Mouse (Mus musculus) MEL (cell line): ENCODE measurements around the gene Prkar2a. TPM values are rescaled to one million over a fixed set of nuclear protein-coding genes. Genes with fewer than 3 reads are reported as not detected.

ENCODE experiments used
- DNase-seq: peaks from one replicate; pipeline ENCODE4 v3.0.0; 2011; ENCODE audit warnings: low read depth, low spot score
- H3K27ac ChIP-seq: 2 replicates; pipeline ENCODE4 v1.5.1; 2012; ENCODE audit warnings: low read depth, mild to moderate bottlenecking, control low read depth, low read length, moderate library complexity; ENCODE audit not compliant: control insufficient read depth
- H3K27me3 ChIP-seq, 2 experiments: fragments of 150-350 bp in 1 of 2; sonication (generic) in 1 of 2; 2 replicates each; pipeline ENCODE4 v1.6.1; 2012; ENCODE audit warnings: low read length in 2 of 2, mild to moderate bottlenecking in 2 of 2, improper control_type of control experiment in 1 of 2, moderate library complexity in 1 of 2; ENCODE audit not compliant: insufficient read depth in 2 of 2, control insufficient read depth in 1 of 2
- H3K36me3 ChIP-seq, 2 experiments: 2 replicates each; pipeline ENCODE4 v1.6.1; 2012 to 2014; ENCODE audit warnings: low read length in 2 of 2, improper control_type of control experiment in 1 of 2, inconsistent platforms in 1 of 2, mild to moderate bottlenecking in 1 of 2; ENCODE audit not compliant: insufficient read depth in 2 of 2, control insufficient read depth in 1 of 2
- H3K4me1 ChIP-seq, 2 experiments: fragments of 150-350 bp in 1 of 2; sonication (generic) in 1 of 2; 2 replicates each; pipeline ENCODE4 v1.6.1; 2012; ENCODE audit warnings: low read length in 2 of 2, improper control_type of control experiment in 1 of 2, mild to moderate bottlenecking in 1 of 2; ENCODE audit not compliant: insufficient read depth in 2 of 2, control insufficient read depth in 1 of 2
- H3K4me3 ChIP-seq, 2 experiments: fragments of 150-350 bp in 1 of 2; sonication (generic) in 1 of 2; 2 replicates each; pipeline ENCODE4 v1.5.1; 2012; ENCODE audit warnings: low read depth in 2 of 2, low read length in 2 of 2, mild to moderate bottlenecking in 2 of 2, moderate library complexity in 2 of 2, control low read depth in 1 of 2, improper control_type of control experiment in 1 of 2; ENCODE audit not compliant: control insufficient read depth in 1 of 2, insufficient read depth in 1 of 2
- H3K79me2 ChIP-seq: 2 replicates; pipeline ENCODE4 v1.6.1; 2012; ENCODE audit warnings: mild to moderate bottlenecking, low read length, moderate library complexity; ENCODE audit not compliant: control insufficient read depth, poor library complexity, insufficient read depth
- H3K9ac ChIP-seq: 2 replicates; pipeline ENCODE4 v1.6.1; 2012; ENCODE audit warnings: low read depth, mild to moderate bottlenecking, control low read depth, low read length, moderate library complexity; ENCODE audit not compliant: control insufficient read depth, poor library complexity, severe bottlenecking
- H3K9me3 ChIP-seq: fragments of 150-350 bp; sonication (generic); replicated peaks from 2 replicates; pipeline ENCODE4 v1.6.1; 2012; ENCODE audit warnings: mild to moderate bottlenecking, low read length, improper control_type of control experiment, moderate library complexity; ENCODE audit not compliant: insufficient read depth
- BHLHE40 ChIP-seq: IDR thresholded peaks from 2 replicates; pipeline ENCODE4 v1.6.1; 2012; ENCODE audit warnings: low read depth, mild to moderate bottlenecking, inconsistent platforms, low read length, improper control_type of control experiment, borderline replicate concordance
- E2F4 ChIP-seq: IDR thresholded peaks from 2 replicates; pipeline ENCODE4 v1.6.1; 2011; ENCODE audit warnings: low read depth, low read length, improper control_type of control experiment, borderline replicate concordance
- ELF1 ChIP-seq: IDR thresholded peaks from 2 replicates; pipeline ENCODE4 v1.6.1; 2014; ENCODE audit warnings: low read depth, mild to moderate bottlenecking, inconsistent platforms, low read length, improper control_type of control experiment, moderate library complexity
- ETS1 ChIP-seq: IDR thresholded peaks from 2 replicates; pipeline ENCODE4 v1.6.1; 2012; ENCODE audit warnings: low read depth, mild to moderate bottlenecking, inconsistent platforms, low read length, improper control_type of control experiment, moderate library complexity
- HCFC1 ChIP-seq: IDR thresholded peaks from 2 replicates; pipeline ENCODE4 v1.6.1; 2012; ENCODE audit warnings: low read depth, mild to moderate bottlenecking, inconsistent platforms, low read length, improper control_type of control experiment, moderate library complexity
- KAT2A ChIP-seq: conservative IDR thresholded peaks from 2 replicates; pipeline ENCODE4 v1.6.1; 2012; ENCODE audit warnings: low read depth, low read length, improper control_type of control experiment, inconsistent platforms
- MAFK ChIP-seq: IDR thresholded peaks from 2 replicates; pipeline ENCODE4 v1.6.1; 2011; ENCODE audit warnings: low read depth, mild to moderate bottlenecking, low read length, improper control_type of control experiment, borderline replicate concordance
- MAZ ChIP-seq: IDR thresholded peaks from 2 replicates; pipeline ENCODE4 v1.6.1; 2012; ENCODE audit warnings: low read depth, mild to moderate bottlenecking, inconsistent platforms, low read length, improper control_type of control experiment
- MYB ChIP-seq: IDR thresholded peaks from 2 replicates; pipeline ENCODE4 v1.6.1; 2011; ENCODE audit warnings: mild to moderate bottlenecking, low read depth, low read length, improper control_type of control experiment
- NELFE ChIP-seq: IDR thresholded peaks from 2 replicates; pipeline ENCODE4 v1.6.1; 2011; ENCODE audit warnings: low read depth, low read length, improper control_type of control experiment
- NRF1 ChIP-seq: IDR thresholded peaks from 2 replicates; pipeline ENCODE4 v1.6.1; 2014; ENCODE audit warnings: low read depth, mild to moderate bottlenecking, inconsistent platforms, low read length, improper control_type of control experiment, moderate library complexity; ENCODE audit not compliant: poor library complexity, insufficient read depth, severe bottlenecking
- POLR2A ChIP-seq, 2 experiments: IDR thresholded peaks; 2 replicates each; pipeline ENCODE4 v1.6.1; 2011 to 2012; ENCODE audit warnings: low read length in 2 of 2, mild to moderate bottlenecking in 2 of 2, control low read depth in 1 of 2, improper control_type of control experiment in 1 of 2, low read depth in 1 of 2, moderate library complexity in 1 of 2; ENCODE audit not compliant: control insufficient read depth in 1 of 2, insufficient read depth in 1 of 2, poor library complexity in 1 of 2
- POLR2AphosphoS2 ChIP-seq: IDR thresholded peaks from 2 replicates; pipeline ENCODE4 v1.6.1; 2011; ENCODE audit warnings: low read length, improper control_type of control experiment
- RCOR1 ChIP-seq: IDR thresholded peaks from 2 replicates; pipeline ENCODE4 v1.6.1; 2012; ENCODE audit warnings: low read depth, mild to moderate bottlenecking, inconsistent platforms, low read length, improper control_type of control experiment
- SIN3A ChIP-seq: IDR thresholded peaks from 2 replicates; pipeline ENCODE4 v1.6.1; 2012; ENCODE audit warnings: low read length, improper control_type of control experiment, inconsistent platforms
- TAL1 ChIP-seq: IDR thresholded peaks from 2 replicates; pipeline ENCODE4 v1.6.1; 2012; ENCODE audit warnings: mild to moderate bottlenecking, inconsistent platforms, low read length, moderate library complexity, mixed read lengths
- TCF12 ChIP-seq: IDR thresholded peaks from 2 replicates; pipeline ENCODE4 v1.6.1; 2014; ENCODE audit warnings: low read depth, mild to moderate bottlenecking, inconsistent platforms, low read length, improper control_type of control experiment, moderate library complexity
- UBTF ChIP-seq: IDR thresholded peaks from 2 replicates; pipeline ENCODE4 v1.6.1; 2012; ENCODE audit warnings: low read depth, mild to moderate bottlenecking, inconsistent platforms, low read length, improper control_type of control experiment, moderate library complexity, borderline replicate concordance; ENCODE audit not compliant: insufficient read depth
- polyA plus RNA-seq, 2 experiments: library from polyadenylated mRNA; stranded (reverse) in 1 of 2; unstranded in 1 of 2; fragments of >175 nt in 1 of 2; fragments of >200 nt in 1 of 2; gene quantifications; 2 replicates each; pipeline versions ENCODE4 v1.2.1 to v1.2.4; 2012; ENCODE audit warnings: low replicate concordance in 2 of 2, low read depth in 1 of 2; ENCODE audit not compliant: insufficient read length in 2 of 2, insufficient read depth in 1 of 2, missing spikeins in 1 of 2
- total RNA-seq: library from RNA; depleted of rRNA; stranded (reverse); fragments of 300-350 nt; gene quantifications from 2 replicates; pipeline ENCODE4 v1.2.3, GENCODE M21; 2012

Prkar2a gene
- total and polyA plus RNA-seq, 3 experiments = 22.4 to 230 (median 87.9) TPM

DNA sequence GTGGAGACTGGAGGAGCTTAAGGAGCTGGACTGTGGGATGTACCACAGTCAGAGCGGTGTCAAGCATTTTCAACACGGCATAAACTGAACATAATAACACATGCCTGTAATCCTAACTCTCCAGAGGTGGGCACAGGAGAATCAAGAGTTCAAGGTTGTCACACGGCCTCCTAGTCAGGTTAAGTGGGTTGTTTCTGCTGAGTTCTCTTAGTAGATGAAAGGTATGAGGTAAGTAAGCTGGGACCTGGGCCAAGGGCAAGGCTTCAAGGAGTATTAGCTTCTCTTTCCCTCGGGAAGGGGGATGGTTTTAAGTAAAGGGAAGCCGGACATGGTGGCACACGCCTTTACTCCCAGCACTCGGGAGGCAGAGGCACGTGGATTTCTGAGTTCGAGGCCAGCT is 663 bp upstream of the Prkar2a start:
- H3K36me3 ChIP-seq = peaks cover 0 to 2% of the 10 kb centered on the region in 2 experiments; a peak in 1 of 4 replicates
- peaks cover 2 to 7% of the 10 kb centered on the region in 2 experiments; a peak in 2 of 4 replicates for H3K4me1 ChIP-seq
- TF ChIP-seq E2F4 (no peak), UBTF (no peak), ETS1 (no peak), NELFE (no peak), BHLHE40 (no peak), MAFK (no peak)
- DNase-seq = no peak
- H3K9ac ChIP-seq = no peak overlapping the region
- H3K4me3 ChIP-seq = no peak overlapping the region
- H3K27ac ChIP-seq = no peak overlapping the region
- H3K79me2 ChIP-seq = peaks cover 14% of the 10 kb centered on the region
- H3K9me3 ChIP-seq = no peaks in the 10 kb centered on the region
- H3K27me3 ChIP-seq = no peaks in the 10 kb centered on the region

DNA sequence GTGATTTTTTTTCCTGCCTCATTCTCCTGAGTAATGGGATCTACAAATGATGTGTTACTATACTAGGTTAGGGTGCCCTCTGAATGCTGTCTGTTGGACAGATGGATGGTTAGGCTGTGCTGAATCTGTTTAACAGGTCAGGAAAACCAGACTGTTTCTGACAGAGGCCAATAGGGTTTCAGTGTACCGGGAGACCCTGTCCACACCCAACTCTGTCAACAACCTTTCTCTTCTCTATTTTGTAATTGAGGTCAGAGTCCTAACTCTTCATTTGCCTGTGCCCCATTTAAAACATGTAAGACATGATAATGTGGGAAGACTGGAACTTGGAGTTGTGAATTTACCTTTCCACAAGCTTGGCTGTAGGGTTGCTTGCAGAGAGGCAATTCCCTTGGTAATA is 879 bp downstream of the Prkar2a start:
- TF ChIP-seq MYB (no peak), TAL1 (no peak), ELF1 (no peak), MAZ (no peak), KAT2A (no peak), POLR2AphosphoS2 (no peak), NELFE (no peak), UBTF (no peak), POLR2A (IDR thresholded peaks at IDR 0.05; ENCODE audit: control insufficient read depth in 1 of 2, insufficient read depth in 1 of 2, low read depth in 1 of 2, low read length in 2 of 2, poor library complexity in 1 of 2) (no peak), NRF1 (no peak), TCF12 (no peak), RCOR1 (no peak)
- no peak overlapping the region for H3K27ac ChIP-seq
- no peaks in the 10 kb centered on the region for H3K9me3 ChIP-seq
- no peak overlapping the region for H3K9ac ChIP-seq
- H3K27me3 ChIP-seq = no peaks in the 10 kb centered on the region
- peaks cover 0 to 16% of the 10 kb centered on the region in 2 experiments; a peak in 2 of 4 replicates for H3K36me3 ChIP-seq
- peaks cover 28% of the 10 kb centered on the region for H3K79me2 ChIP-seq
- peaks cover 7% of the 10 kb centered on the region in 2 experiments for H3K4me1 ChIP-seq
- no peak overlapping the region for H3K4me3 ChIP-seq
- DNase-seq = no peak

DNA sequence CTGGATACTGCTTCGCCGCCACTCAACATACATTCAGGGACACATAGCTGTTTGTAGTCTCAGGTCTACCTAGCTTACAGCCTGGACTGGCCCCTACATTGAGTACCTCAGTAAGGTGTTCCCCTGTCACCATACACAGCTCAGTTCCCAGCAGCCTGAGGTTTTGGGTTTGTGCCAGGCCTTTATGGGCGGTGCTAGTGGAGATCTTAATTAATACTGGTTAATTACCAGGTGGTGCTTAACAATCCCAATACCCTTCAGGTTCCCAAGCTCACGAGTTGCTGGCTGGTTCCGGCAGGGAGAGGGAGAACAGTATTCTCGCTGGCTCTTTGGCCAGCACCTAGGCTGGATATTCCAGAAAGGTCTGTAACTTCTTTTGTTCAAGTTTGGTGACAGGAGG is 1.8 kb downstream of the Prkar2a start:
- no peak overlapping the region for H3K27ac ChIP-seq
- no peak overlapping the region for H3K4me3 ChIP-seq
- H3K9me3 ChIP-seq = no peaks in the 10 kb centered on the region
- TF ChIP-seq SIN3A (no peak), POLR2AphosphoS2 (no peak), HCFC1 (no peak)
- H3K9ac ChIP-seq = no peak overlapping the region
- H3K4me1 ChIP-seq = peaks cover 7% of the 10 kb centered on the region in 2 experiments
- H3K79me2 ChIP-seq = peaks cover 32% of the 10 kb centered on the region
- H3K27me3 ChIP-seq = no peaks in the 10 kb centered on the region
- DNase-seq = peak; percentile 27
- H3K36me3 ChIP-seq = peaks cover 0 to 21% of the 10 kb centered on the region in 2 experiments; a peak in 2 of 4 replicates
